Mouse (Mus musculus) fat pad, adult 2 months (tissue): ENCODE results near the gene Stxbp4.

Source experiments
- DNase-seq: peaks from one replicate; pipeline ENCODE4 v3.0.0-alpha.2; 2011; ENCODE audit warnings: low read depth, low spot score; ENCODE audit errors: extremely low read depth

The Stxbp4 gene

GRCm38 (mm10) chr11:90650231-90650885 lies 12.5 kb upstream of the Stxbp4 start:
- no peak for DNase-seq

- DNase-seq = no peak
Observed at GRCm38 (mm10) chr11:90649777-90650176, 11.9 kb upstream of the Stxbp4 start.

- DNase-seq = no peak
Observed at GRCm38 (mm10) chr11:90638312-90638830, 487 bp upstream of the Stxbp4 start.

DNA sequence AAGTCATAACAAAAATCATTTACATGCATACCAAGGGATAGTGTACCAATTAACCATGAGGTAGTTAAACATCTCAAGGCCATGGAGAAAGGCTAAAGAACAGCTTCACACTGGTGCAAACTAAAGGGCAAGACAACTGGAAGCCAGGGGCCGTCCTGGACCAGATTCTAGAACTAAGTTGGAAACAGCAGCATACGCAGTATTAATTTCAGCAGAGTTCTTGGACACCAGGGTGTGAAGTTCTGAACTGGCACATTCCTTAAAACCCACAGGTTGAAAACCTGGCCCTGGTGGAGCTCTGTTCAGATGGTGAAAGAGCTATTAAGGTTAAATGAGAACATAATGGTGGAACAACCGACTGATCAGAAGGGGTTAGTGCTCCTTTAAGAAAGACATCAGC lies 3.2 kb downstream of the Stxbp4 start:
- no peak for DNase-seq

DNA sequence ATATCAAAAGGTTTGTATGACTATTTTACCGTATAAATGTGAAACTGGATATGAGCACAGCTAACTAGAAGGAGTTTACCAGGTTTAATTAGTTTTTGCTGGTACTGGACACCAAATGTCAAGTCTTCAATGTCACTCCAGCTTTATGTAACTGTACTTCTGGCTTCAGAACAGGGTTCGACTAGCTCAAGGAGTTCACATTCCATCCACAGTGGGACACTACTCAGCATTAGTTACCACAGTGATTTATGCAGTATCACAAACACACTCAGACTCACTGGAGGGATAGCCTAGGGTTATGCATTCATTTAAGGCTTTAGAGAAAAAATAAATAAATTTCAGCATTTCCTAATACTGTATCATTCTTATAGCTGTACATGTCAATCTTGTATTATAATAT lies 5.4 kb downstream of the Stxbp4 start:
- no peak for DNase-seq

GRCm38 (mm10) chr11:90627751-90628150 lies 10.1 kb downstream of the Stxbp4 start:
- no peak for DNase-seq

- no peak for DNase-seq
Observed at GRCm38 (mm10) chr11:90625174-90625573, 12.7 kb downstream of the Stxbp4 start.

DNA sequence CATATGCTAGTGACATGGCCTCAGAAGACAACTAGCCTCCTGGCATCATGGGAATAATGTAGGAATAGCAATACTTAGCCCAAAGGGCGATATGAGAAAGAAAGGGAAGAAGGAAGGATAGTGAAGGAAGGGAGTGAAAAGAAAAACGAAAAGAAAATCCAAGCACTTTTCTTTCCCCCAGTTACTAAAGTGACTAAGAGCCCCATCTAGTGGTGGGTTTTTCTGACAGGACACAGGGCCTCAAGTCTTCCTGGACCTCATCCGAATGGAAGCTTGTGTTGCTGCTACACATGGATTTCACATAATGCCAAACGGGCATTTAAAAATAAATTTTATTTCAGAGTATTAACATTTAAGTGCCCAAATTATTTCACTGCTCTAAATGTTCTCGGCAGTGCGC lies 14.4 kb downstream of the Stxbp4 start:
- no peak for DNase-seq

GRCm38 (mm10) chr11:90622500-90622899 lies 15.4 kb downstream of the Stxbp4 start:
- DNase-seq = no peak

- no peak for DNase-seq
Observed at GRCm38 (mm10) chr11:90622044-90622443, 15.8 kb downstream of the Stxbp4 start.

DNA sequence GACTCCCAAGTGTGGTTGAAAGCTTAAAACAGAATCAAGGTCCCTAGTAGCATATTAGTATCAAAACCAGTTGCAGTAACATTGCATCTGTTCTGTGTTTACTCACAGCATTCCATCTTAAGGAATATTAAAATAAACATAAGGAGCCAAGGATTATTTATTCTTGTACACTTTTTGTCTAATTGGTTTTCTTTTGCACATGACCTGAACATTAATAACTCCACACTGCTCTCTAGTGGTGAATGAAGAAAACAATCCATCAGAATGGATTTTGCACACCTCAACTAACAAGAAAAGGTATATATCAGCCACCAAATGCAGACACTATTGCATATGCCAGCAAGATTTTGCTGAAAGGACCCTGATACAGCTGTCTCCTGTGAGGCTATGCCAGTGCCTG lies 21.5 kb downstream of the Stxbp4 start:
- no peak for DNase-seq

- no peak for DNase-seq
Observed at GRCm38 (mm10) chr11:90614743-90615142, 23.1 kb downstream of the Stxbp4 start.

DNA sequence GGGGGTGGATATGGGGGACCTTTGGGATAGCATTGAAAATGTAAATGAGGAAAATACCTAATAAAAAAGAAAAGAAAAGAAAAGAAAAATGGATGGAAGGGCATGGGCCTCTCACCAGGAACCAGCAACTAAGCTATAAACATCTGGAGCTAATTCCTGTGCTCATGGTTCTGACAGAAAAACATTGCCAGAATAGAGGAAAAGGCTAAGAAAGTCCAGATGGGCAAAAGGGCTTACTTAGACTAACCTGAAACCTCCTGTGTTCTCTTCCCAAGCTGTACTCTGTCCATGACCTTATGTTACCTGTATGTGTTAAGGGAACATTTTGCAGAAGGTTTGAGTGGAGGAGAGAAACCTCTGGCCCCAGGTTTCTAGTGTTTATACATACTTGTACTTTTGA lies 25.8 kb downstream of the Stxbp4 start:
- no peak for DNase-seq

GRCm38 (mm10) chr11:90603066-90603465 lies 34.8 kb downstream of the Stxbp4 start:
- DNase-seq = no peak

DNA sequence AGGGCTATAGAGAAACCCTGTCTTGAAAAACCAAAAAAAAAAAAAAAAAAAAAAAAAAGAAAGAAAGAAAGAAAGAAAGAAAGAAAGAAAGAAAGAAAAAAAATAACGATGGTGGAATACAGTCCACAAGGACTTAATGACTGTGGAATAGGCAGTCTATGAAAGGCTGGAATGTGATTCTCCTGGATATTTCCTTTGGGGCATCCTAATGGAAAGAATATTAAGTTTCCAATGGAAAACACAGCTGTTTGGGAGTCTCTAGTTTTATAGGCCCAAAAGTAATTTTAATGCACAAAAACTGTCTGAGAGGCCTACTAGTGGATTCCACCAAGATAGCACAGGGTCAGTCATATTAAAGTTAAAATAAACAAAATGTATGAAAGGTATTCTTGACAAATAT lies 42.1 kb downstream of the Stxbp4 start:
- no peak for DNase-seq

DNA sequence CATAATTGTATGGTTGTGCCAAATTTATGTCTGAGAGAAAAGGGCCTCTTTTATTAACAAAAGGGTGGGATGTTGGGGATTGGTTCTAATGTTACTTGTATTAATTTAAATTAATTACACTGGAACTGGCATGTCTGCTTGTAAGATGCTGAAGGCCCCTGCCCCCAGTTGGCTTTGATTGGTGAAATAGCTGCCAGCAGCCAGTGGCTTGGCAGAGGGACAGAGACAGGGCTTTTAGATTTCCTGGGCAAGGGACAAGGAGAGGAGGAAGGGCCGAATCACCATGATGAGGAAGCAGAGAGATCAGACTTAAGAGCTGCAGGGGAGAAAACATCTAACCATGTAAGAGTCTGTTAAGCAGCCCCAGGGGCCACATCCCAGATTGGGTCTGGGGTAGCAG lies 46.9 kb downstream of the Stxbp4 start:
- no peak for DNase-seq

DNA sequence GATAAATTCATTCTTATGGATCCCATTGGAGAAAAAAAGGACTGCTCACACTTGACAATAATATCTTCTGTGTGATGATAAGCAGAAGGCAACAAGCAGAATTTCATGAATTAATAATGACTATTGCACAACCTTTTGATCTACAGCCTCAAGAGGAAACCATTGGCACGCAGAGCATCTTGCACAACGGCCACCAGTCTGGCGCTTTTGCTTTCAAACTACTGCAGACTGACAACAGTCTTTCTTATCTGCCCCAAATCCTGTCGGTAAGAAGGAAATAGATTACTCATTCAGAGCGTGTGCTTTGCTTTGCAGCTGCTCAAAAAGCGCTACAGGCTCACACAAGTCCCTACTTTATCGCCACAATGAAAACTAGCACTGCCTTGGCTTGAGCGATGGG lies 51.7 kb downstream of the Stxbp4 start:
- DNase-seq = peak; percentile 23

GRCm38 (mm10) chr11:90585754-90586153 lies 52.1 kb downstream of the Stxbp4 start:
- no peak for DNase-seq

DNA sequence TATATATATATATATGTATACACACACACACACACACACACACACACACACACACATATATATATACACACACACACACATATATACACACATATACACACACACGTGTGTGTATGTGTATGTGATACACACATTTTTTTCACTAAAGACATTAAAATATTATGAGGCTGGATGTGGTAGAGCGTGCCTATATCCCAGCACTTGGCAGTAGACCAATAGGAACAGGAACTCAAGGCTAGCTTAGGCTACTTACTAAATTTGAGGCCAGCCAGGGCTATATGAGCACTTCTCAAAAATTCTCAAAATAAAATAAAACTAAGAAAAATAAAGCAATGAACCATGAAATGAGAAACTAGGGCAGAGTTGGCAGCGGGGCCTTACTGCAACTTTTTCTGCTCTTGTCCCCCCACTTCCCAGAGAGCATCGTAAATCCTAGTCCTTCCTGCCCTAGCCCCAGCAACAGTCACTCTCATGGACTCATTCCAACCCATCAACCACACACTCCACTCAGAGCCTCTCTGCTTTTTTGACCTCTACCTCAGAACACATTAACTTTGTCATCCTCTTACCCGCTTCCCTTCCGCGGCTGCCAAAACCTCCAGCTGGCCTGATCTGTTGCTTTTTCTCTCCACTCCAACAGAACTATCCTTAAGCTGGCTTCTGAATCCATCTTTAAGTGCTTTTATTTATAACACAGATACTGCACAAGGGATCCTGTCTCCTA lies 60.7 kb downstream of the Stxbp4 start:
- DNase-seq = no peak

DNA sequence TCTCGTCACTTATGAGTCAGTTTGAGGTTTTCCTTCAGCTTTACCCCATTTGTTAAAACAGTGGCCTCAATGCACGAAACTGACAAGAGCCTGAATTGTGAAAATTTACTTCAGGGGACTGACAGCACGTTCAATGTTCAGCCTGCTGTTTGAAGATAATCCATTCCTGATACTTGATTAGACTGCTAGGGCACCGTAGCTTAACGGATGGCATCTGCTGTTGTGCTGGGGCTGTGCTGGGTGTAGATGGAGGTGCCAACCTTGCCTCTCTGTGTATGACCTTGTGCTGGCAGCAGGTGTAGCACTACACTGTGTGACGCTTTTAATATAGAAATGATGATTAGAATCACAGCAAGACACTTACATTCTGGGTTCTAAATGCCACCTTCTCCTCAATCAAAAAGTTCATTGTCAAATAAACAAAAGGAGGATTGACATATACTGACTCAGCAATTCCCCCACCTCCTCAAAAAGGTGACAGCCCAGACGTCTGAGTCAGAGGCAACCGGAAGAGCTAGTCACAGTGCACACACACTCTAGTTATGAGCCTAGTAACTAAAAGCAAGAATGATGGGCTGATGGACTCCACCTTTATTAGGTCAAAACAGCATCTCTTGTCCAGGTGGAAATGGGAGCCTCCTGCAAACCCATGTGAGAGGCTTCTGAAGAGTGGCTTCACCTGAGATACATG lies 61.5 kb downstream of the Stxbp4 start:
- no peak for DNase-seq

GRCm38 (mm10) chr11:90575491-90576048 lies 62.3 kb downstream of the Stxbp4 start:
- DNase-seq = no peak
